Mouse (Mus musculus): ENCODE data around the gene Tspan17.

GRCm38 (mm10) chr13:54767012-54767411, 22.2 kb upstream of the Tspan17 start:
- TF ChIP-seq POLR2A (IDR thresholded peaks at IDR 0.05; ENCODE audit: borderline replicate concordance, low read depth, low read length) (no peak), CTCF (IDR thresholded peaks at IDR 0.05; ENCODE audit: low read depth, low read length) (no peak)
